Mouse (Mus musculus): ENCODE measurements at regions not wholly inside any gene's neighbourhood (a gene's known extent, or its start where the extent isn't known, plus 50 kb on each side); places are given as distances from the start of the nearest gene placed in this dataset.

DNA sequence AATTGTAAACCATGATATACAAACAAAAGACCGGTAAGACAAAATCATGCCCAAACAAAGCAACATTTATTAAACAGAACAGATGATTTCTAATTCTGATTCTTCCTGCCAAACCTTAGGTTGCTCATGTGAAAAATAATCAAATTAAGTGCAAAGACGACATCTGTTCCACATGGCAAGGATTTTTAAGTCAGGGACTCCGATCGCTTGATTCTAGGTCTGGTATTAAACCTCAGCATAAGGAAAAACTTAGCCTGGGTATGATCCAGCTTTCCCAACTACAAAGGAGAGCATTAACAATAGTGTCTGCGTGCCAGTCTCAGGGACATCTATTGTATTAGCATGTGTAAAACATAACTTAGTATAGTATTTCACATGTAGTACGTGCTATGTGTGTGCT, 181.8 kb upstream of the Rnpc3 start:
- no peaks in the 10 kb centered on the region for H3K4me1 ChIP-seq (ENCODE audit: control insufficient read depth, insufficient read depth, low read length)
- no peaks in the 10 kb centered on the region for H3K79me2 ChIP-seq (replicated peaks; ENCODE audit: control insufficient read depth, insufficient read depth, low read length)
- H3K36me3 ChIP-seq (ENCODE audit: control insufficient read depth, insufficient read depth, low read length) = no peaks in the 10 kb centered on the region
- TF ChIP-seq EP300 (IDR thresholded peaks at IDR 0.05; ENCODE audit: insufficient read depth, low read depth, low read length) (no peak), CTCF (IDR thresholded peaks at IDR 0.05) (no peak), POLR2A (IDR thresholded peaks at IDR 0.05; ENCODE audit: insufficient read depth, low read depth, low read length) (no peak)
- no peaks in the 10 kb centered on the region for H3K27me3 ChIP-seq (ENCODE audit: control insufficient read depth, insufficient read depth, low read length)
- H3K9ac ChIP-seq (ENCODE audit: low read depth, low read length) = no peak overlapping the region
- no peak overlapping the region for H3K4me3 ChIP-seq
- intact Hi-C loops (cut with DNase I) = no loop called here
- no peak overlapping the region for H3K27ac ChIP-seq
- 84% methylated on average over 6 of the region's 6 CpGs for WGBS
- DNase-seq = no peak

- 38% methylated on average over 1 of the region's 1 CpGs for WGBS
- H3K27me3 ChIP-seq (ENCODE audit: control insufficient read depth, insufficient read depth, low read length) = no peaks in the 10 kb centered on the region
- H3K4me1 ChIP-seq (ENCODE audit: control insufficient read depth, insufficient read depth, low read length) = no peaks in the 10 kb centered on the region
- H3K4me3 ChIP-seq = no peak overlapping the region
- no peak overlapping the region for H3K27ac ChIP-seq
- TF ChIP-seq CTCF (IDR thresholded peaks at IDR 0.05) = no peak
- no peak for TF ChIP-seq EP300 (IDR thresholded peaks at IDR 0.05; ENCODE audit: insufficient read depth, low read depth, low read length)
- TF ChIP-seq POLR2A (IDR thresholded peaks at IDR 0.05; ENCODE audit: insufficient read depth, low read depth, low read length) = no peak
- H3K36me3 ChIP-seq (ENCODE audit: control insufficient read depth, insufficient read depth, low read length) = no peaks in the 10 kb centered on the region
- intact Hi-C loops (cut with DNase I) = no loop called here
- no peaks in the 10 kb centered on the region for H3K79me2 ChIP-seq (replicated peaks; ENCODE audit: control insufficient read depth, insufficient read depth, low read length)
- DNase-seq = no peak
- no peak overlapping the region for H3K9ac ChIP-seq (ENCODE audit: low read depth, low read length)
These were observed 170.9 kb upstream of the Col11a1 start for GRCm38 (mm10) chr3:113859421-113859820.

DNA sequence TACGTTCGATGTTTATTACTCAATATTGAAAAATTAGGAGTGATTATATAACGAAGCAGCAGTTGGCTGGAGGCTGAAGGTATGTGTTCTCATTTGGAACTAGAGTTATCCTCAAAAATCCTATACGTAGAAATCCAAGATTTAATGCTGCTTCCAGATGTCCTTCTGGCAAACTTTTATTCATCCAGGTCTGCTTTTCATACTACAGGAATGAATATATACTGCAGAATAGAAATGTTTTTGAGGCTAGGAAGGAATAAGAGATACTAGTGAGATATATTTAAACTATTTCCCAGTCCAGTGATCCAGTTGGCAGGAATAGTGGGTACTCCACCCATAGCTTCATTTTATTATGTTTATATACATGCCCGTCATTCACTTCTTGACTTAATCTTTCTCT, 170.3 kb upstream of the Col11a1 start:
- intact Hi-C loops (cut with DNase I) = no loop called here
- no peaks in the 10 kb centered on the region for H3K27me3 ChIP-seq (ENCODE audit: control insufficient read depth, insufficient read depth, low read length)
- H3K36me3 ChIP-seq (ENCODE audit: control insufficient read depth, insufficient read depth, low read length) = no peaks in the 10 kb centered on the region
- no peak overlapping the region for H3K4me3 ChIP-seq
- no peak overlapping the region for H3K27ac ChIP-seq
- no peak for TF ChIP-seq CTCF (IDR thresholded peaks at IDR 0.05)
- TF ChIP-seq POLR2A (IDR thresholded peaks at IDR 0.05; ENCODE audit: insufficient read depth, low read depth, low read length) = no peak
- TF ChIP-seq EP300 (IDR thresholded peaks at IDR 0.05; ENCODE audit: insufficient read depth, low read depth, low read length) = no peak
- no peak for DNase-seq
- H3K9ac ChIP-seq (ENCODE audit: low read depth, low read length) = no peak overlapping the region
- H3K4me1 ChIP-seq (ENCODE audit: control insufficient read depth, insufficient read depth, low read length) = no peaks in the 10 kb centered on the region
- 75% methylated on average over 5 of the region's 5 CpGs for WGBS
- no peaks in the 10 kb centered on the region for H3K79me2 ChIP-seq (replicated peaks; ENCODE audit: control insufficient read depth, insufficient read depth, low read length)

GRCm38 (mm10) chr3:113860426-113860825, 169.9 kb upstream of the Col11a1 start:
- Histone ChIP-seq H3K79me2 (replicated peaks; ENCODE audit: control insufficient read depth, insufficient read depth, low read length) (no peaks in the 10 kb centered on the region), H3K4me1 (ENCODE audit: control insufficient read depth, insufficient read depth, low read length) (no peaks in the 10 kb centered on the region), H3K4me3 (no peak overlapping the region), H3K27ac (no peak overlapping the region), H3K36me3 (ENCODE audit: control insufficient read depth, insufficient read depth, low read length) (no peaks in the 10 kb centered on the region), H3K27me3 (ENCODE audit: control insufficient read depth, insufficient read depth, low read length) (no peaks in the 10 kb centered on the region), H3K9ac (ENCODE audit: low read depth, low read length) (no peak overlapping the region)
- no peak for TF ChIP-seq POLR2A (IDR thresholded peaks at IDR 0.05; ENCODE audit: insufficient read depth, low read depth, low read length)
- TF ChIP-seq EP300 (IDR thresholded peaks at IDR 0.05; ENCODE audit: insufficient read depth, low read depth, low read length) = no peak
- TF ChIP-seq CTCF (IDR thresholded peaks at IDR 0.05) = no peak
- intact Hi-C loops (cut with DNase I) = no loop called here
- no peak for DNase-seq

DNA sequence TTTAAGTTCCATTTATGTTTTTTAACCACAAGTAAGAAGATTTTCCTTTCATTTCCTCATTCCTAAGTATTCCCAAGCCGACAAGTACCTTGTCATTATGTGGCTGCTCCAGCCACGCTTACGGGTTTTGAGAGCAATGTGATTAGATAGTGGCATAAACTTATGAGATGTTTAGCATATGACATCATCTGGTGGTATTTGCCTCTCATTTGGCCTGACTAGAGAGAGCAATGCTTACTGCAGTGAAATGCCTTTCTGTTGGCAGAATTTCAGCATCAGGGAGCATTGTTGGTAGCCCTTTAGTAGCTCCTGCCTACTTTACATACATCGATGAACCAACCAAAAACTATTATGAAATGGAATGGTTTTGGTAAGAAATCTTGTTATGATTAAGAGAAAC, 157.1 kb upstream of the Col11a1 start:
- Histone ChIP-seq H3K36me3 (ENCODE audit: control insufficient read depth, insufficient read depth, low read length) (no peaks in the 10 kb centered on the region), H3K9ac (ENCODE audit: low read depth, low read length) (no peak overlapping the region), H3K4me3 (no peak overlapping the region), H3K79me2 (replicated peaks; ENCODE audit: control insufficient read depth, insufficient read depth, low read length) (no peaks in the 10 kb centered on the region), H3K27me3 (ENCODE audit: control insufficient read depth, insufficient read depth, low read length) (no peaks in the 10 kb centered on the region), H3K4me1 (ENCODE audit: control insufficient read depth, insufficient read depth, low read length) (no peaks in the 10 kb centered on the region), H3K27ac (no peak overlapping the region)
- intact Hi-C loops (cut with DNase I) = no loop called here
- 32% methylated on average over 4 of the region's 4 CpGs for WGBS
- no peak for TF ChIP-seq CTCF (IDR thresholded peaks at IDR 0.05)
- no peak for TF ChIP-seq POLR2A (IDR thresholded peaks at IDR 0.05; ENCODE audit: insufficient read depth, low read depth, low read length)
- TF ChIP-seq EP300 (IDR thresholded peaks at IDR 0.05; ENCODE audit: insufficient read depth, low read depth, low read length) = no peak
- DNase-seq = no peak

DNA sequence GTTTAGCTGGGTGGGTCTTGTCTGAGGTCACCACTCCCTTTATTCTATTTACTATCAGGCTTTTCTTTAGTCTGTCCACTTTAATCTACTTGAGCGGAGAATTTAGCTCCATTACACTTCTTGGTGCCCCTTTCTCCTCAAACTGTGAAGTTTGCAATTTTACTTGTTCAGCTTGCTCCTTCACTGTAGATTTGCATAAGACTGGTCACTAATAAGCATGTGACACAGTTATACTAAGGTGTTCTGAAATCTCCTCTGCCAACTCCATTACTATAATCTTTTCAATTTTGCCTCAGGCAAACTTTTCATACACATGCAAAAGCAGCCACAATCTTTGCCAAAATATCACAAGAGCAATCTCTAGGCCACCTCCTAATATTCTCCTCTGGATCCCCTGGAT, 125.2 kb upstream of the Col11a1 start:
- Histone ChIP-seq H3K36me3 (ENCODE audit: control insufficient read depth, insufficient read depth, low read length) (no peaks in the 10 kb centered on the region), H3K4me1 (ENCODE audit: control insufficient read depth, insufficient read depth, low read length) (no peaks in the 10 kb centered on the region), H3K27ac (no peak overlapping the region), H3K9ac (ENCODE audit: low read depth, low read length) (no peak overlapping the region), H3K4me3 (no peak overlapping the region), H3K27me3 (ENCODE audit: control insufficient read depth, insufficient read depth, low read length) (no peaks in the 10 kb centered on the region), H3K79me2 (replicated peaks; ENCODE audit: control insufficient read depth, insufficient read depth, low read length) (no peaks in the 10 kb centered on the region)
- intact Hi-C loops (cut with DNase I) = no loop called here
- TF ChIP-seq CTCF (IDR thresholded peaks at IDR 0.05) = no peak
- TF ChIP-seq EP300 (IDR thresholded peaks at IDR 0.05; ENCODE audit: insufficient read depth, low read depth, low read length) = no peak
- TF ChIP-seq POLR2A (IDR thresholded peaks at IDR 0.05; ENCODE audit: insufficient read depth, low read depth, low read length) = no peak
- DNase-seq = no peak
- WGBS = 84% methylated on average over 1 of the region's 1 CpGs

Measured in heart, adult 2 months (tissue).